Mouse (Mus musculus) lung, adult 18-20 months (tissue): ENCODE data around the gene Smyd3.
"Not testable (repeated sequence)": the region's sequence is repeated elsewhere in the genome, so short reads cannot be mapped to it uniquely, and the experiment has no call there.

Experiments used
- DNase-seq, 2 experiments: peaks; one replicate each; pipeline ENCODE4 v3.0.0; 2022; ENCODE audit warnings: mixed read lengths in 2 of 2

Gene Smyd3

DNA sequence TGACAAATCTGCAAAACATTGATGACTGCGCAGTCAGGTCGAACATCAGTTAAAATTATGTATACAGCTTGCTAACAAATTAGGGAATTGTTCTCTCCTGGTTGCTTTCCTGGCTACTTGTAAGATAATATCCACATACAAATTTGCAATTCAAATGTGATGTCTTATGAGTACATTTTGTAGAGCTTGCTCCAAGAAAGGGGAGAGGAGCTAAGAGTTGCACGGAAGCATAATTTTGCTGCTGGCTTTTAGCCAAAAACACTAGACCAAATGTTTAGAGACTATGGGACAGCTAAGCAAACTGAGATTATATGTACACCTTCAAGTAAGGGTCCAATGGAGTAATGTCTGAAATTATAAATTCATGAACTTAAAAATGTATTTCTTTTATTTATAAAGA is 146.7 kb downstream of the Smyd3 start:
- no peak for DNase-seq

GRCm38 (mm10) chr1:179368426-179369010 is 149.3 kb downstream of the Smyd3 start:
- DNase-seq, result no peak

- peak in 1 of 2 experiments; percentile 1 for DNase-seq
These were observed 156.1 kb downstream of the Smyd3 start for GRCm38 (mm10) chr1:179361481-179362466.

DNA sequence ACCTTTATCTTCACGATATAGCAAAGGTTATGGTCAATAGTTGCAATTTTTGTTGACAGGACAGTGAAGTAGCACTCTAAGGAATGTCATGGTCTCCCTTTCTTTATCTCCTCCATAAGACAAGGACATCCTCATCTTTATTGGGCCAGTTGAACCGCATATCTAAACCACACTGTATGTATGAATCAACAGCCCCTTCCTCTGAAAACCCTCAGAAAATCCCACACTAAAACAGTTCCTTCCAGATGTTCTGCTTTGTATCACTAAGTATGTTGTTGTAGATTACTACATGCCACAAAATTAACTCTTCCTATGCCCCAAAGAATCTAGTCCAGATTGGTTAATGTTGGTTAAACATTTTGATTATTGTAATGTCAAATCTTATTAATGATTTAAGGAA is 160.7 kb downstream of the Smyd3 start:
- DNase-seq, result no peak

DNA sequence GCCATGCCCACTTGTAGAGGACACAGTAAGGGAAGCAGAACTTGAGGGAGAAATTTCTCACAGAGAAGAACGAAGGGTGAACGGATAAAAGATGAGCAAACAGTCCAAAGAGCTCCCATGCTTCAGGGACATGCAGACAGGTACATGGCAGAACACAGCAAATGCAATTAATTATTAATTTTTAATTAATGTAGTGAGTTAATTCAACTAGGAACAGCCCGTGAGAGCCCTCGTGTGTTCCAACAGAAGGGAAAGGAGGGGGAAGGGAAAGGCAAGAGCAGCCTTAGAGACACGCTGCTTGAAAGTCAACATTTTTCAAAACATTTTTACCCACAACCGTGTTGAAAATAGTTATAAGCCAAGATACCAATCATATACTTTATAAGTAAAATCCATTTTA is 163.6 kb downstream of the Smyd3 start:
- no peak for DNase-seq

GRCm38 (mm10) chr1:179345318-179345925 is 172.4 kb downstream of the Smyd3 start:
- no peak for DNase-seq

DNA sequence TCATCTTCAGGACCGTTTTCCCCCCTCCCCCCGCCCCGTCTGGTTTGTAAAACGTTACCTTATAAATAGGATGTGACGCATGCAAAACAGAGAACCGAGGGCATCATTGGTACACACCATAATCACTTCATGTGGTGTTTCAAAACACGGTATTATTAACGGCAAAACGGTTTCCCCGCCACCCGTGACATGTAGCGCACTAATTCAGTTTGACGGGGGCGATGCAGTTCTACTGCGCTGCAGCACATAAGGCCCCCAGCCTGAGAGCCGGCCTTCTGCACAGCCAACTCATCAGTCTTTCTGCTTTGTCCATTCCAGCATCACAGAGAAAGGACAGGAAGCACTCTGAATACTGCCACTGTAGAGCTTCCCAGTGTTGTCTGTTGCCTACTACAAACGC is 174.4 kb downstream of the Smyd3 start:
- no peak for DNase-seq

GRCm38 (mm10) chr1:179341589-179341988 is 176.3 kb downstream of the Smyd3 start:
- no peak for DNase-seq

DNA sequence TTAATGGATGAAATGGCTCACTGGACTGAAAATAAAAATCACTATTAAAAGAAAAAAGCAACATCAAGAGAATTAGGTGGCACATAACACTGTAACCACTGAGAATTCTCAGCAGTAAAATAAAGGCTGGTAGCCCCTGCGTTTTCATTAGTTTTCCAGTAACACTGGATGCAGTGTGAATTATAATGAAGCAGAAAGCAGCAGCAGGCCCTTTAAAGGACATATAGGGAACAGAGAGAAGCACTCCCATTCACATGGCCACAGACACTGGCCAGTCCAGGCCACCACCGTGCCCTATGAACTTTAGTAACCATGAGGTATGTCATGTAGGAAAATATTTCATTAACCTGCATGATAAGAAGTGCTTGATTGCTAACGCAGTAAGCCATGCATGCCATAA is 178.8 kb downstream of the Smyd3 start:
- DNase-seq, result no peak

DNA sequence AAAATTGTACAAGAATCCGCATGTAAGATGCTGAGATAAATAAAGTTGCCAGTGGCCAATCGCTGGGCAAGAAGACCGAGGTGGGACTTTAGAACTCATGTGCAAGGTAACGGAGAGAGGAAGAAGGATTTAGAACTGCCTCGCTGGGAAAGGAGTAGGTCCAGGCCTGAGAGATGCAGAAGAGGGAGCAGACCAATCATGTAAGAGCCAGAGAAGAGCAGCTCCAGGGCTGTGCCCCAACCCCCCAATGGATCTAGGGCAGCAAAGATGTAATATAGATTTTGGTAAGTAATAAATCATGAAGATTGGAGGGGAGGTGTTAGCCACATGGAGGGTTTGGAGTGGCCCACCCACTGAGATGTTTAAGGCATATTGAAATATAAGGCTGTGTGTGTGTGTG is 180.3 kb downstream of the Smyd3 start:
- no peak for DNase-seq

DNA sequence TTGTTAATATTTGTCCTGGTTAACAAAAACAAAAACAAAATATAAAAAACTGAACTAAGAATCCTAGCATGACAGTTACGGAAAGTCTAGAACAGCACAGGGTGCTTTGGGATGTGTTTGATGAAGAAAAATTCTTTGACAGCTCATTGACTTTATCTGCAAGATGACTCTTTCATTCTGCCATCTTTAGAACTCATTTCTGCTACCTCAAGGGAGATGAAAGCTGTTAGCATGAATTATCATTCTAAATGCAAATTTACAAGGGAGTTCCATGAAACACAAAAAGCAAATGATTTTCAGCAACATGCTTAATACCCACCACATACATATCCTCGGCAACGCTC is 190.9 kb downstream of the Smyd3 start:
- no peak for DNase-seq

- DNase-seq, result no peak
These were observed 191.4 kb downstream of the Smyd3 start for GRCm38 (mm10) chr1:179326262-179326964.

DNA sequence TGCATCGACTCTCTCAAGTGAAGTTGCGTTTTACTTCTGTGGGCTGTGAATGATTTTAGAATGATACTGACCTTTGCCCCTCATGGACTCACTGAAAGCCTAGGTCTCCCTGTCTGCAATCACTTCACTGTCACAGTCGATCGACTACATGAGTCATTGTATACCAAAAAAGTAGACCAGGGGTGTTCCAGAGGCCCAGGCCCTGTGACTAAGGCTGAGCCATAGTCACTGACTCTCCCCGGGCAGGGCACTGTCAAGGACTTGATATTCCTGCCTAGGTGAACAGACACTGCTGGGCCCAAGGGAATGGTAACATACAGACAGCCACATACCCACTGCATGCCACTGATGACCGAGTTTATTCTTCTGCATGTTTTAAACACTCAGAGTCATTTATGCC is 193.6 kb downstream of the Smyd3 start:
- no peak for DNase-seq

DNA sequence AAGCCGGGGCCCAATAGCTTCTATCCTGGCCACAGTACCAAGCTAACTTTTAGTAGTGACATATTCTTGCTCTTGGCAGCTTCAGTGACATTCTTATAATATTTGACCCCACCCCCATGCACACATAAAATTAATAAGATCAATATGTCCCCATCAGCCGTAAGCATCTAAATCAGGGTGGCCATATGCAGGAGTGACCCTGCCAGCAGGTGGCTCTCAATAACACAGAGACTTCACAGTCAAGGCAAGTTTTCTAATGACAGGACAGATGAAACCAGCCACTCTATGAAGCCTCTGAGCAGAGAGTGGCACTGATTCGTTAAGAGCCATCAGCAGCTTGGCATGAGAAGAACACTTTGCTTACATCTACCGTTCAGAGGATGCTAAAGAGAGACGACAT is 204.2 kb downstream of the Smyd3 start:
- no peak for DNase-seq

GRCm38 (mm10) chr1:179309487-179309886 is 208.4 kb downstream of the Smyd3 start:
- no peak for DNase-seq

DNA sequence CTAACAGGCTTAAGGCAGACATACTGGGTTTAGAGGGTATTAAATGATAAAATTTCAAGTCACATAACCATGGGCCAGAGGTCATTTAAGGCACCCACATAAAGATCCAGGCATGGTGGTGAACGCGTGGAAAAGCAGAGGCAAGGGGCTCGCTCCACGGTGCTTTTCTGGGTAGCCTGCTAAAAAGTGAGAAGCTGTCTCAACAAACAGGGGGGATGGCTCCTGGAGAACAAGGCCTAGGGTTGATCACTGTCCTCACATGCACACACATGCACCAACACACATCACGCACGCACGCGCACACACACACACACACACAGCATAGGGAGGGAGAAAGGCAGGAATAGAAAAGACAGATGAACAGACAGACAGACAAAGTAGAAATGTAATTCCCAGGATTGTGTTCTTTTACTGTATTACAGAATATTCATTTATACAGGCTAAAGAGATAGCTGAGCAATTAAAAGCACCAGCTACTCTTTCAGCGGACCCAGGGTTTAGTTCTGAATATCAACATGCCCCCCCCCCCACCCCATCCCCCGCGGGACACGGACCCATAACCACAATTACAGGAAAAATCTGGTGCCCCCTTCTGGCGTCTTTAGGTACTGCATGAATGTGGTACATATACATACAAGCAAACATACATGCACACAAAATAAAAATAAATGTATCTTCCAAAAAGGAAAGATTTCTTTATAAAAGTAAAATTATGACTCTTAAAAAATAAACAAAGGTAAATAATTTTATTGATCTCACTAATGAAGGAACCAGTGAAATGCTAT is 215.2 kb downstream of the Smyd3 start:
- peak in 1 of 2 experiments; percentile 4 for DNase-seq

DNA sequence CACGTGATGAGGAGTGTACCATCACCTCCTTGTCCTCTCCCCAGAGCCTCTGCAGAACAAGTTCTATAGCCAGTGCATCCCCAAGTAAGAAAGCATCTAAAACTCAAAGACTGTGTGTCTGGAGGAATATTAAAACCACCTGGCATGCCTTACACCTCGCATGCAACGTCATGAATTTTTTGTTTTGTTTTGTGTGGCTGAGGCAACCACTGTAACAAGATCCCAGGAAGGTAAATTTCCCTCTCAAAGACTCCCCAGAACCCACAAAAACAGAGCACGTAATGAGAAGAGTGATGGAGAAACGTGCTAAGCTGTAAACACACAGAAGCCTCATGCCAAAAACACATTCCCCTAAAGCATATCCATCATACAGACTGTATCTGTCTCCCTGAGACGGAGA is 222.2 kb downstream of the Smyd3 start:
- DNase-seq, result no peak

DNA sequence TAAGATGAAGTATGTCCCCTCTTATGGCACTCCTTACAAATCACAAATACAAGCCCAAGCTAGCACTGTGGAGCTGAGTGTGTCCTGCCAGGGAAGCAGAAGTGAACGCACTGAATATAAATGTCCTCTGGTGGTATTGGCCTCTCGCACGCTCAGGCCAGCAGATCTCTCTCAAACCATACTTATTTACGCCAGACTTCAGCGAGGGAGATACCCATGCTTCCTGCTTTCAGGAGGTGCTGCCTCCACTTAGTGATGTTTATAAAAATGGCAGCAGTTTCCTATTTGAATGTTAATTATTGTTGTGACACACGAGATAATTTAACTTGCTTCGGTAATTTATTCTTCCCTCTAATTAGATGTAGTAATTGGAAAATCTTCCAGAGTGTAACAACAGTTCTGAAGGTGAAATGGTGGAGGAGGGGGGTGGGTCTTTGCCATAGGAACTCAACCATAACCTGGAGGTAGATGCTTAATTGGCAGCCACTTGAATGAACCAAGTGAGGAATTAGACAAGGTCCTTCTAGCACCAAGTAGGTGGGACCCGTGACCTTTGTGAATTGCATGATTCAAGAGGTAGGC is 224.0 kb downstream of the Smyd3 start:
- DNase-seq, result no peak

- DNase-seq, result not testable (repeated sequence)
These were observed 227.7 kb downstream of the Smyd3 start for GRCm38 (mm10) chr1:179290181-179290580.

GRCm38 (mm10) chr1:179289744-179290143 is 228.1 kb downstream of the Smyd3 start:
- no peak for DNase-seq

DNA sequence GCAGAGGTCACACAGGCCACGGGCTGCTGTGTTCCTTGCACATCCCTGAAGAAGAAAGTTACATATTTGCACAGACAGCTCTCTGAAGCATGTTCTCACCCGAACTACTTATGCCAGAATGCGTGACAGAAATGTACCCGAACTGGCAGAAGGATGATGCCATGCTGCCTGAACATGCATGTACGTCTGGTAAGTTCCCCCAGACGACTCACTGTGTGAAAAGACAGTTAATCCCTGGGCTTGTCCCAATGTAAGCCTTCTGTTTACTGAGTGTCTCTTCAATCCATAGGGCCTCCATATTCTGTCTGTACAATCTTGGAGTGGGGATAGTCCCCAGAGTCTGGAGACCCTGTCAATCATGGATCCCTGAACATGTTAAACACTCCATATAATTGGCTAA is 231.1 kb downstream of the Smyd3 start:
- no peak for DNase-seq

- DNase-seq, result no peak
These were observed 235.0 kb downstream of the Smyd3 start for GRCm38 (mm10) chr1:179282821-179283220.
